Mouse (Mus musculus) kidney, adult 2 months (tissue): ENCODE results near the gene Serpina16.

Experiments
- CTCF ChIP-seq: fragments of 200-500 bp; conservative IDR thresholded peaks from 2 replicates; pipeline ENCODE4 v1.5.1; 2011; ENCODE audit warnings: low read depth, mild to moderate bottlenecking, control low read depth, low read length, moderate library complexity, mixed read lengths; ENCODE audit not compliant: insufficient read depth, insufficient read length
- POLR2A ChIP-seq: fragments of 200-500 bp; IDR thresholded peaks from one replicate; pipeline ENCODE4 v1.6.1; 2011; ENCODE audit warnings: low read depth, low read length, control low read depth

- no peak for TF ChIP-seq CTCF
- TF ChIP-seq POLR2A, result no peak
Observed at GRCm38 (mm10) chr12:103660076-103660475, 15.9 kb downstream of the Serpina16 start.
